Mouse (Mus musculus): ENCODE data around the gene Adgrf1. TPM values are rescaled to one million over a fixed set of nuclear protein-coding genes. Genes with fewer than 3 reads are reported as not detected.
"Not testable (repeated sequence)": the region's sequence is repeated elsewhere in the genome, so short reads cannot be mapped to it uniquely, and the experiment has no call there.

The Adgrf1 gene
- total RNA-seq, 2 experiments from 2014 or later, result not detected

GRCm38 (mm10) chr17:43282828-43283227 is 12.7 kb downstream of the Adgrf1 start:
- no peak overlapping the region for H3K27ac ChIP-seq
- no peak for DNase-seq (ENCODE audit: low spot score in 2 of 2)
- H3K4me3 ChIP-seq, result no peak overlapping the region
- no peak for TF ChIP-seq CTCF (conservative IDR thresholded peaks at IDR 0.05)

DNA sequence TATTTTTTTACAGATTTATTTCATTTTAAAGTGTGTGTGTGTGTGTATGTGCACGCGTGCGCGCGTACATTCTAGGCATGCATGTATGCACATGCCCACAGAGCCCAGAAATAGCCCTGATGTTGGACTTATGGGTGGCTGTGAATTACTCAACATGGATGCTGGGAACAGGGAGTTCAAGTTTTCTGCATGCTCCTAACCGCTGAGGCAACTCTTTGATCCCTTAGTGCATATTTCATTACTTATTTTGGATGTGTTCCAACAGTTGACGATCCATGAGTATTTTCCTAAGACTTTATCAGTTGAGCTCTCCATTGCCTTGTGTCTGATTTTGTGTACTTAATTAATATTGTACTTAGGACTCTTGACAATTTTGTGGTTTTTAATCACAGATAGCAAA is 29.4 kb downstream of the Adgrf1 start:
- Histone ChIP-seq H3K4me3 (no peak overlapping the region), H3K27ac (no peak overlapping the region)
- DNase-seq (ENCODE audit: low spot score in 2 of 2), result no peak
- no peak for TF ChIP-seq CTCF (conservative IDR thresholded peaks at IDR 0.05)

DNA sequence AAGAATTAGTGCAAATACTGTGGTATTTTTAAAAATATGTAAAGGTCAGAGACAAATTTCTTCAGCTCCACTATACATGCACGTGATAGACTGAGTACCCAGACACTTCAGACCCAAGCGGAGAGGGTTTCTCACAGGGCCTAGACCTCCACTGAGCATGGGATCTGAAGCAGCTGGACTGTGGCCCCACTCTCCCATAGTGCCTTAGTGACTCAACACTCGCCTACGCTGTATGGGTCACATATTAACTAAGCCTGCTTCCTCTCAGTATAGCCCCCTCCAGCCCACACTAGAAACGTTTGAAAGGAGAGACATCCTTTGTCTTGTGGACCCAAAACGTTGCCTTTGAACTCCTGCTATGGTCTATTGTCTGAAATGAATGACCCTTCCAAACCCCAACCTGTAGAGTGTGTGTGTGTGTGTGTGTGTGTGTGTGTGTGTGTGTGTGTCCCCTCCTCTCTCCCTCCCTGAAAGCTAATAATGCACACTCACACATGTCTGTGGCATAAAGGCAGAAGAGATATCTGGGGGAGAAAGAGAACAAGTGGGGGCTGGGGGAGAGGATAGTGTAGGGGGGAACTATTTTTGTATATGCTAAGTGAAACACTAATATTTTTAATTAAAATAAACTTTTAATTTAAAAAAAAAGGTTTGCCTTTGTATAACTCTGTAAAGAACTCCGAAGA is 56.0 kb downstream of the Adgrf1 start:
- TF ChIP-seq CTCF (conservative IDR thresholded peaks at IDR 0.05), result no peak

DNA sequence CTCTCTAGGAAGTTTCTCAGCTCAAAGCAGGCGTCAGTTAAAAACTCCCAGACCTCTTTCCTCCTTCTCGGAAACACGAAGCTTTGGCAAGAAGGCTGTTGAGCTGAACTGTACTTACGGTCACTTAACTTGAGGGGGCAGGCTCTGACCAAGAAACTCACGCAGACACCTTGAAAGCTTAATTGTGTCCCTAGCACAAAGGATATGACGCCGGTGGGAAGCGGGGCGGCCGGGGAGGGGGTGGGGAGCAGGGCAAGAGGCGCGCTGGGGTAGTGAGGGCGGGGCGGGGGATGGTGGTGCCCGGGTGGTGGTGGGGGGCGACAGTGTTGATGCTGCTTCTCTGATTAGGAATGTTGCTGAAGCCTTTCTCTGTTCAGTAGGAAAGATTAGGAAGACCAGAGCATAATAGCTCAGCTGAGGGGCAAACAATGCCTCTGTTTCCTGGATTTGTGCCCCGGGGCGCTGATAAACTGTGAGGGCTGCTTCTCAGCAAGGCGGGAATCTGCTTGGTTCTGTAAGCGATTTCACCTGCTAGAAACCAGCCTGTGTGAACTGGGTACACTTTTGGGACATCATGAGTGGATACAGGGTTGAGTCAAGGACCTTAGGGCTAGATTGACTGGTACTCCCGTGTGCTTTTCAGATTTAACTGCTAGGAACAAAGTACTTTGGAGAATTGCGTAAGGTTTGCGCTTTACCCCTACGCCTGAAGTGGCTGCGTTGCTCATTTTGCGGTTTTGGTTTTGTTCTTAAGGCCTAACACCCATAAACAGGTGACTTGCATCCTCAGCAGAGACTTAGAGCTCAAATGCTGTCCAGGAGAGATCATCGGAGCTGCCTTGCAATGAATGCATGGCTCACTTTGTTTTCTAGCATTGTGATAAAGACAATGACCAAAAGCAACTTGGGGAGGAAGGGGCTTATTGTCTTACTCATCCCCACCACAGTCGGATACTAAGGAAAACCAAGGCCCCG is 56.9 kb downstream of the Adgrf1 start:
- peak; percentile 21 to 22 for DNase-seq (ENCODE audit: low spot score in 2 of 2)
- peak; percentile 67 for TF ChIP-seq CTCF (conservative IDR thresholded peaks at IDR 0.05)
- peak overlapping the region; percentile 41; the same call in 1 of the 2 replicates for H3K4me3 ChIP-seq
- no peak overlapping the region; the same call in 1 of the 2 replicates for H3K27ac ChIP-seq

More for the DNA sequence above, 56.0 kb downstream of the Adgrf1 start:
- Histone ChIP-seq H3K27ac (no peak overlapping the region), H3K4me3 (no peak overlapping the region)
- no peak for DNase-seq (ENCODE audit: low spot score in 2 of 2)

DNA sequence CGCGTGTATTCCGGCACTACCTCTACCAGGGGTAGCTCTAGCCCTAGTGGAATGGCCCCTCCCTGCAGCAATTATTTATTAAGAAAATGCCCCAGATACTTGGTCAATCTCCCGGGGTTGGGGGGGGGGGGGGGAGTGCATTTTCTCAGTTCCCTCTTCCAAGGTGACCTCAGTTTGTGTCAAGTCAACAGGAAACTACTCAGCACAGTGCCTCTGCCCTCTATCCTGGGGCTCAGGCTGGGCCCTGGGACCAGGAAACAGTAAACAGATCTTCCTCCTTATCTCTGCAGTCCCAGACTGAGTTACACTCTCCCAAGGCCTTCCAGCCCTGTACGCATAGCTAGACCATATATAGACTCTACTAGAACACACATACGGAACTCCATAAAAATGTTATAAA is 57.7 kb downstream of the Adgrf1 start:
- TF ChIP-seq CTCF (conservative IDR thresholded peaks at IDR 0.05), result no peak
- no peak for DNase-seq (ENCODE audit: low spot score in 2 of 2)
- no peak overlapping the region for H3K4me3 ChIP-seq
- no peak overlapping the region for H3K27ac ChIP-seq

DNA sequence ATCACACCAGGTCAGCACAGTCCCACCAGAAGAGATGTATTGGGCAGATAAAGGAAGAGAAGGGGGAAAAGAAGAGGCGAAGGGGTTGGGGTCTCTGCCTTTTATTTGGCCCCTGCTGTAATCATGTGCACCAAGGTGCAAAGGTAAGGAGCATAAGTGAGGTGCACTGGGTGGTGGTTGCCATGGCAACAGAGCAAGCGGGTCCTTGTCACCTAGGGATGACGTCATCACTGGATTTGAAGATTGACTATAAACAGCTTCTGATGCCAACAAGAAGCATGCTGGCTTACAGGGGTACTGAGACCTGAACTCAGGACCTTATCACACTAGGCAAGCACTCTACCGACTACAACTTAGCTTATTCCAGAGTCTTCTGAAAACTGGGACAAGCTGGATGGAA is 59.1 kb downstream of the Adgrf1 start:
- DNase-seq (ENCODE audit: low spot score in 2 of 2), result no peak
- no peak overlapping the region for H3K4me3 ChIP-seq
- no peak for TF ChIP-seq CTCF (conservative IDR thresholded peaks at IDR 0.05)
- H3K27ac ChIP-seq, result no peak overlapping the region

- TF ChIP-seq CTCF (conservative IDR thresholded peaks at IDR 0.05), result no peak
- DNase-seq (ENCODE audit: low spot score in 2 of 2), result no peak
- H3K27ac ChIP-seq, result no peak overlapping the region
- no peak overlapping the region for H3K4me3 ChIP-seq
Observed at GRCm38 (mm10) chr17:43329761-43330183, 59.6 kb downstream of the Adgrf1 start.

- TF ChIP-seq CTCF (conservative IDR thresholded peaks at IDR 0.05), result no peak
- Histone ChIP-seq H3K4me3 (no peak overlapping the region), H3K27ac (no peak overlapping the region)
- DNase-seq (ENCODE audit: low spot score in 2 of 2), result no peak
Observed at GRCm38 (mm10) chr17:43332686-43333085, 62.6 kb downstream of the Adgrf1 start.

DNA sequence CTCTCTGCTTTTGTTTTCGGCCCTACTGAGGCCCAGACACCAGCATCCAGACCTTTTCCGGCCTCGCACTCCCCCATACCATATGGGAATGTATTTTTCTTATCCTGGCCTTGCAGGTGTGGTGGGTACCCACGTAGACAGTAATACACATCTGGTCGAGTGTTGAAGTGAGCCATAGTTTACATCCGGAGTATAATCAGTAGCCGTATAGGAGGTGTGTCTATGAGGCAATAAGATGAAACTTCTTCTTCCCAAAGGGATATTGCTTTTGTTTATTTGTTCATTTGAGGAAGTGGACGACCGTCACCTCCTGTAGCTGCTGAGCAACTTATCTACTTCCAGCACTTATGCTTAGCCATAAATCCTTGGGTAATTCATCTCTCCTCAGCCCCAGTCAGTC is 63.9 kb downstream of the Adgrf1 start:
- TF ChIP-seq CTCF (conservative IDR thresholded peaks at IDR 0.05), result no peak
- H3K27ac ChIP-seq, result no peak overlapping the region
- no peak overlapping the region for H3K4me3 ChIP-seq
- DNase-seq (ENCODE audit: low spot score in 2 of 2), result no peak

DNA sequence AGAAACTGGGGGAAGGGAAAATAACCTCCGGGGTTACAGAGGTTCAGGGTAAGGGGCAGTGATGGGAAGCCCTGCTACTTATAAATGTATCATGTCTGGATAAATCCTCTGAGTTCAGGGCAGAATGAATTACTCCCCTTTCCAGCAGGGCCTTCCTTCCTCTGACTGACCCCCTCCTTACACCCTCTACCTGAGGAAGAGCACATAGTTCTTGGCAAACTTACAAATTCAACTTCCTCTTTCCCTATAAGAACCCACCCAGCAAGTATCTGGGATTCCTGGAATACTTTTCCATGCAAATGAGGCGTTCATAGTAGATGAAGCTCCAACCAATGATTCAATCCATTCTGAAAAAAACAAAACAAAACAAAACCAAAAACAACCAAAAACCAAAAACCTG is 67.5 kb downstream of the Adgrf1 start:
- DNase-seq (ENCODE audit: low spot score in 2 of 2), result no peak
- no peak overlapping the region for H3K4me3 ChIP-seq
- TF ChIP-seq CTCF (conservative IDR thresholded peaks at IDR 0.05), result no peak
- H3K27ac ChIP-seq, result no peak overlapping the region

GRCm38 (mm10) chr17:43338279-43338678 is 68.2 kb downstream of the Adgrf1 start:
- TF ChIP-seq CTCF (conservative IDR thresholded peaks at IDR 0.05), result no peak
- no peak for DNase-seq (ENCODE audit: low spot score in 2 of 2)

GRCm38 (mm10) chr17:43346499-43346898 is 76.4 kb downstream of the Adgrf1 start:
- peak in 1 of 2 experiments; percentile 32 for DNase-seq (ENCODE audit: low spot score in 2 of 2)
- not testable (repeated sequence) for H3K4me3 ChIP-seq
- H3K27ac ChIP-seq, result peak overlapping the region; percentile 32; the same call in 1 of the 2 replicates

More at GRCm38 (mm10) chr17:43338279-43338678, 68.2 kb downstream of the Adgrf1 start:
- H3K4me3 ChIP-seq, result no peak overlapping the region
- no peak overlapping the region for H3K27ac ChIP-seq

GRCm38 (mm10) chr17:43357902-43358539 is 87.9 kb downstream of the Adgrf1 start:
- H3K27ac ChIP-seq, result no peak overlapping the region
- H3K4me3 ChIP-seq, result no peak overlapping the region
- no peak for TF ChIP-seq CTCF (conservative IDR thresholded peaks at IDR 0.05)
- no peak for DNase-seq (ENCODE audit: low spot score in 2 of 2)

Data from layer of hippocampus, adult 2 months (tissue).